Mouse (Mus musculus) mature B cell (primary cell): ENCODE measurements around the gene Ndufv2.

Experiments used
- in situ Hi-C: fragments of 300-500 bp; cut with MboI; formaldehyde crosslinking; loops from 2 replicates; pipeline ENCODE4 v1.14.3; 2019

Gene Ndufv2

DNA sequence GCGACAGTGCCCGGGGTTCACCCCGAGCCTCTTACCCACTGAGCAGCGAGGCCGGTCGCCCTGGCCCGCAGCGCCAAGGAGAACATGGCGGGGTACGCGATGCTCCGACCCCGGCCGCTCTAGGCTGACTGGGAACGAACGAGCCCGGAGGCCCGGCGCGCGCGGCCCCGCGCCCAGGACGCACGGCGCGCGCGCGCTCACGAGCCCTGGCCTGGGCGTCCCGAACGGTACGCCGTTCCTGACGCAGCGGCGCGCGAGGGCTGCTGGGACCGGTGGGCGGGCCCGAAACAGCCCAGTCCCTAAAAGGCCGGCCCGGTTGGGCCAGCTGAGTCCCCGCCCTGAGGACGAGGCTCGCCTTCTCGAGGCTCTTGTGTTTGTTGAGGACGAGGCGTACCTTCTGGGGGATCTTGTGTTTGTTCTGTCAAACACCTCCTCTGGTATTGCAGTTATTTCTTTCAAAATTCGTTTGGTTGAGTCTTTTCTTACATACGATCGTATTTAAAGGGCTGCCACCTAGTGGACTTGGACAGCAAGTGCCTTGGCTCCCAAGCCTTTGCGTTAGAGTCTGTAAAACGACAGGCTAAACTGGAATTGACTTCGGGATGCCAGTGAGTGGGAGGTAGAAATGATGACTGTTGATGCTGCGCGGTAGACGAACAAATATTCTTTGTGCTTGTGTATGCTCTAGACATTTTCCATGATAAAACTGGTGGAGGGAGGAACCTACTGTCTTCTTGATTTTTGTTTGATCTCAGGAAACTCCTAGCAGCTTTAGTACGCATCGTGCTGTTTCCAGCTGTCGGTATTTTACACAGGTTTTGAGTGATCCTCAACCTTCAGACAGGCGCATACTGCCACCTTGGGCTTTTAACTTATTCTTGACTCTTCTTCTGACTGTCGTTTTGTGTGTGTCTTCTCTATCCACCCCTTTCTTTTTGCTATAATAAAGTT, at the start of gene Ndufv2:
TSS of gene Ndufv2 (minus strand) at position 180 of the 951 bp plus-strand sequence.
- in situ Hi-C loops = loop anchor here (10.0 to 25.0 kb wide), 2 partner anchors 147 to 489 kb away; partner anchors contain the start of genes Twsg1 and Vapa

DNA sequence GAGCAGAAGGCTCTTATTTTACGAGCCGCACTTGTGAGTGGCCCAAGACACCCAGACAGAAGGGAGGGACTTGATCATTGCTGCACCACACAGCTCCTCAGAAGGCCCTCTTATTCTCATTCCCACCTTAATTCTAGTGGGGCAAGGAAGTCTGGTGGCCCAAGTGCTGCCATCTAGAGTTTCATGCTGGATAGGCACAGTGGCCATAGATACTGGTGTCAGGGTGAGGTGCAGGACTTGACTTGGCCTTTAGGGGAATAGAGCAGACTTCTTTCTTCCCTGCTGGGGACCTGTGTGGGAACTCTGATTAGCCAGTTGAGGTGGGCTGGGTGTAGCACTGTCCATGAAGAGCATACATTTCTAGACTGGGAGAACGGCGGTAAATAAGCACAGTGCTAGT, 29.9 kb upstream of the Ndufv2 start:
- in situ Hi-C loops = no loop called here

DNA sequence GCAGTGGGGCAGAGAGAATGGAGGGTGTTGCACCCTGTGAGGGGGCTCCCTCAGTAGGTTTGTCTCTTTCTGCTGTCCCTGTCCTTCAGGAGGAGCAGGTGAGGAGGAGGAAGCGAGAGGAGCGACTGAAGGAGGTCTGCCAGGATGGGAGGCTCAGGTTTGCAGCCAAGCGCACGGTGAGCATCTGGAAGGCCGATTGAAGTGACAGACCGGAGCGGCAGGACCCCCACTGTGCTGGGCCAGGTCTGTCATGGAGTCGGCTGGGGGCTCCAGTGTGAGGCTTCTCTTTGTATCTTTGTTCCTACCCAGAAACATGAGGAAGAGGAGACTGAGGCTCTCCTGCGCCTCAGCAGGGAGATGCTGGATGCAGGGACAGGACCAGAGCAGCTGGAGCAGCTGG, 29.0 kb upstream of the Ndufv2 start:
- in situ Hi-C loops = no loop called here

DNA sequence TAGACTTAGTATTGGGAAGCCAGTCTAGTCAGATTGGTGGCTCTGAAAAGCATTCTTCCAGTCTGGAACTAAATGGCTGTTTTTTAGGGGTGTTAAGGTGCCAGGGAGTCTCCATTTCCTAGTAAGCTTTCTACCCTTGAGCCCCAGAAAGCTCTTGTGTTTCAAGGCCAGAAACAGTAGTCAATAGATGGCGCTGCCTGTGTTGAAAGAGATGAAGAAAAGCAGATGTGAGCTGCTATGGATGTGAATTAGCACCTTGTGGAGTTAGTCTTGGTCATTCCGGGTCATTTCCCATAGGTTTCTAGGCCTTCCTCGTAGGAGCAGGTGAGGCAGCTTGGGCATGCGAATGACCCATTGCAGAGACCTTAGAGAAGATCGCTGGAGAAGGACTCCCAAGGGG, 23.9 kb upstream of the Ndufv2 start:
- in situ Hi-C loops = no loop called here

DNA sequence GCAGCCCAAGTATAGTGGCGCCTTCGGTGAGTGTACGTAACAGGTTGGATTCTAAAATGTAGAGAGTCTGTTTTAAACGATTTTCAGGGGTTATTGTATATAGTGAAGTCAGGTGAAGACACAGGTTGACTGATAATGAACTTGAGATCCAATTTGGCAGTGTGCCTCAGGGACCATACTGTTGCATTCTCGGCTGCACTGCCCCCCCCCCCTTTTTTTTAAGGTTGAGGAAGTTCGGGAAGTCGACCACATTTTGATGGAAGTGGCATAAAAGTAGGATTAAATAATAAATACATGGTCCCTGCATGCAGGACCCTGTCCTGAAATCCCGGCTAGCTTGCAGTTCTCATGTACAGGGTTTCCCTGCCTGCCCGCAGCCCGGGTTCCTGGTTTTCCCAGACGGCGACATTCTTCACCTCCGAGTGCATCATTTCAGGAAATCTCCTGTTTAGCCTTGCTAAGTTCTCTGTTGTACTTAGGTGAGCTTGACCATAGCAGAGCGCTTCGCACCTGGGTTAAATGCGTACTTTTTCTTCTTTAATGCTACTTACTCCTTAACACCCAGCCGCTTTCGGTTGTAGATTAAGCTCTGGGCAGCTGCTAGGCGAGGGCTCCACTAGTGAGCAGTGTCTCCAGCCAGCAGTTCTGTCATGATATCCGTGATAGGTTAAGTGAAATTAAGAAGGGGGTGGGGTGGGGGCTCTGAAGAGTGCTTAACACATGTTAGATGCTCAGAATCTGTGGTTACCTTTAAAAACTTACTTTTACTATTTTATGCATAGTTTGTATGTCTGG, 22.7 kb upstream of the Ndufv2 start:
- in situ Hi-C loops = loop anchor here (25.0 kb wide), 1 partner anchor 512 kb away; the partner anchor contains the start of gene Vapa

DNA sequence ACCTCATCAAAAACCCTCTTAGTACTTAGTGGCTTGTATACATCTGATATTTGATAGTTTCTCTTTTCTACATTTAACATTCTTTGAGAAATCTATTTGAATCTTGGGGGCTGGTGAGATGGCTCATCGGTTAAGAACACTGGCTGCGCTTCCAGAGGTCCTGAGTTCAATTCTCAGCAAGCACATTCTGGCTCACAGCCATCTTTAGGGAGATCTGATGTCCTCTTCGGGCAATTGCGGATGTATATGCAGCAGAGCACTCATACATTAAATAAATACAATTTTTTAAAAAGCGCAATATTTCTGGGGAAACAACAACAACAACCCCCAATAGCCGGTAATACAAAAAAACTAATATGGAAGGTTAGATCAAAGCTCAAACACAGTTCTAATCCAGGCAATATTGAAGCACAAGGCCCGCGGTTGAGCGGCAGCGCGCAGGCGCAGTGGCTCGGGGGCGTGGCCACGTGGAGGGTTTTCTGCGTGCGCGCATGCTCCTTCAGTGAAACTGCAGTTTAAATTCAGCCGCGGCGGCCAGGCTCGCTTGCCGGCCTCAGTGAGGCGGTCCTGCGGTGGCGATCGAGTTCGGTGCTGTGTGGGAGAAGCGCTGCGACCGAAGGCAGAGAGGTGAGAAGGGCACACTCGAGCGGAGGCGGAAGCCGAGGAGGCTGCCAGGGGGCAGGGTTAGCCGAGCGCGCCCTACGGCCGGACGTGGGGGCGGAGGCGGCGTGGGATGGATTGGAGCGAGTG, 21.9 kb upstream of the Ndufv2 start, which contains the start of gene Ddx11:
TSS of gene Ddx11 (plus strand) at position 455 of the 750 bp plus-strand sequence.
- in situ Hi-C loops = loop anchor here (25.0 kb wide), 1 partner anchor 511 kb away; the partner anchor contains the start of gene Vapa

DNA sequence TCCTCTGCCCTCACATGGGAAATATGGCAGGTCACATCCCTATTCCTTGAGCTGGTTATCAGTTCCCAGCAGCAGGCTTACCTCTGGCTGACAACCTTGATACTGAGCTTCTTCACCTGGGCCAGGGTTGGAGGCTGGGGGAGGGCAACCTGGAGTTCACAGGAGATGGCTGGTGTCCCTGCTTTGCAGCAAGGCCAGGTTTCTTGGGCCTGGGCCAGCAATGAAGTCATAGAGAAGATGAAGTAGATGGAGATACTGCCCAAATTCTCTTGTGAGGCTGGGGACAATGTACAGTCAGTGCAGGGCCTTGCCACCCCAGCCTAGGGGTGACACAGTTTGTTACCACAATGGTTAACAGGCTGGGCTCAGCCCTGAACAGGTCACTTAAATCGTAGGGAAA, 19.3 kb upstream of the Ndufv2 start:
- in situ Hi-C loops = loop anchor here (25.0 kb wide), 1 partner anchor 508 kb away; the partner anchor contains the start of gene Vapa

DNA sequence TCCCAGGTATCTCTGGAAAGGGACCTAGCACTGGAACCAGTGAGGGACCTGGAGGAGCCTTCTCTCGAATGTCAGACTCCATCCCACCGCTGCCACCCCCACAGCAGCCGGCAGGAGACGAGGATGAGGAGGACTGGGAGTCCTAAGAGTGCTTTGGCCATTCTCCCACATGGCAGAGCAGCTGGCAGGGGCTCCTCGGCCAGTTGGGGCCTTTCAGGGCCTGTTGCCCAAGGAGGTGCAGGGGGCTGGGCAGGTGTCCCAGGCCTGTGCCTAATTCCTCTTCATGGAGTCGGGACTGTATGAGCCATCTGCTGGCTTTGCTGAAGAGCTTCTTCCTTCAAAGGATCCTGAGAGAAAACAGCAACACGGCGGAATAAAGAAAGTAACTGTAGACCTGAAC, 17.6 kb upstream of the Ndufv2 start:
- in situ Hi-C loops = loop anchor here (25.0 kb wide), 1 partner anchor 507 kb away; the partner anchor contains the start of gene Vapa

DNA sequence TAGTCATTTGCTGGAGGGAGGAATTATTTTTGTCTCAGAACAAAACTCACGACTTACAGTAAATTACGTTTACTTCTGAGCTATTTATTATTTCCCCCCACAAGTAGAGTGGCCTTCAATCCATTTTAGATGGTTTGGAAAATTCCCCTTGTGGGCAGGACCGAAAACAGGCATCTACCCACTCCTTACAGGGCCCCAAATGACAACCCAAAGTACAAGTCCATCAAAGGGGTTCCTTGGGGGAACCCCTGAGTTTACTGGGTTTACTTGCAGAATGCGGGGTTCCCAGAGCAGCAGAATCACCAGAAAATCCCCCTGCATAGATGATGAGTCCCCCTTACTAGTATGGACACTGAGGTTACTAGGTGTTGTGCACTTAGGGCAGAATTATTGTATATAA, 10.8 kb upstream of the Ndufv2 start:
- in situ Hi-C loops = loop anchor here (25.0 kb wide), 1 partner anchor 500 kb away; the partner anchor contains the start of gene Vapa

DNA sequence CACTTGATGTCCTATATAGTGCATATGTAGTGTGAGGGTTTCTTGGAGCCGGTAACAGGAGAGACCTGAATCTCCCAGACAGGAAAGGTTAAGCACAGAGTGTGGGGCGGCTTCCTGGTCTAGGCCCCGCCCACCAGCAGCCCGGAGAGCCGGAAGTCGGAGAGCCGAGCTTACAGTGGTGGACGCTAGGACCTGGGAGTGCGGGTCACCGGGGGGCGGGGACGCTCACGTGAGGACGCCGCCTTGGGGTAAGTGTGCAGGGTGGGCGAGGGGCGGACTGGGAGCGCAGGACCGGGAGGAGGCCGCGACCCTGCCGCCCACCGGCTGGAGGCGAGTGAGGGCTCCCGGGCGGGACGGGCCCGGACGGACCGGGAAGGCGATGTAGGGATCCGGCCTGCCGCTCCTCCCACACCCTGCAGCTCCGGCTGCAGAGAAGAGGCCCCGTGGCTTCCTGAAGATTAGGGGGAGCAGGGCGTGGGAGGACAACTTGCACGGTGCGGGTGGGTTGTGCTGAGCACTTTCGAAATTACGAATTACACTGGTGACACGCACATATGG, 10.1 kb upstream of the Ndufv2 start, which contains the start of gene Washc1:
TSS of gene Washc1 (plus strand) at position 144 of the 558 bp plus-strand sequence.
- in situ Hi-C loops = loop anchor here (25.0 kb wide), 1 partner anchor 499 kb away; the partner anchor contains the start of gene Vapa

DNA sequence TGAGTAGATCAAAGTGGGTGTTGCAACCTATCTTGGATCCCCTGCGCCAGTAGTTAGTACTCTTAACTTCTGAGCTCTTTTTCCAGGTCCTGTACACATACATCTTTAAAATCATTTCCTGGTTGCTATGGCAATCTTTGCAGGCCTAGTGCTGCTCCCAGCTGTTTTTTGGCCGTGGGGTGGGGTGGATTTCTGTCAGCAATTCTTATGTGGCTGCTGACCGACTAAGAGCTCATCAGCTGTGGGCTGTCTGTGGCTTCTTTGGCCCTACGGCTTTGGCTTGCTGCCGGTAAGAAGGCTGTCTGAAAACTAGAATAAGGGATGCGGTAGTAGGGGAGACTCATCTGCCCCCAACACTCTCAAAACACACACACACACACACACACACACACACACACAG, 9.4 kb upstream of the Ndufv2 start:
- in situ Hi-C loops = loop anchor here (25.0 kb wide), 1 partner anchor 498 kb away; the partner anchor contains the start of gene Vapa

DNA sequence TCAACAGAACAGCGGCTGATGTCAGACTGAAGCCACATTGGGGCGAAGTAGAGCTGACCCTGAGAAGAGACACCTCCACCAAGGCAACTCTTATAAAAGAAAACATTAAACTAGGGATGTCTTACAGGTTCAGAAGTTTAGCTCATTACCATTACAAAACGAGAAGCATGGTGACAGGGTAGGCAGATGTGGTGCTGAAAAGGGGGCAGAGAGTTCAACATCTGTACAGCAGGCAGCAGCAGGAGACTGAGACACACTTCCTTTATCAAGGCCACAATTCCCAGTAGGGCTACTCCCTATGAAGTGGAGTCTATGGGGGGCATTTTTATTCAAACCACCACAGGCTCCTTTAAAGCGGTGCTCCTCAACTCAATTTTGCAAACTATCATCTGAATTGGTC, 6.8 kb upstream of the Ndufv2 start:
- in situ Hi-C loops = loop anchor here (10.0 to 25.0 kb wide), 2 partner anchors 153 to 496 kb away; partner anchors contain the start of genes Twsg1 and Vapa

DNA sequence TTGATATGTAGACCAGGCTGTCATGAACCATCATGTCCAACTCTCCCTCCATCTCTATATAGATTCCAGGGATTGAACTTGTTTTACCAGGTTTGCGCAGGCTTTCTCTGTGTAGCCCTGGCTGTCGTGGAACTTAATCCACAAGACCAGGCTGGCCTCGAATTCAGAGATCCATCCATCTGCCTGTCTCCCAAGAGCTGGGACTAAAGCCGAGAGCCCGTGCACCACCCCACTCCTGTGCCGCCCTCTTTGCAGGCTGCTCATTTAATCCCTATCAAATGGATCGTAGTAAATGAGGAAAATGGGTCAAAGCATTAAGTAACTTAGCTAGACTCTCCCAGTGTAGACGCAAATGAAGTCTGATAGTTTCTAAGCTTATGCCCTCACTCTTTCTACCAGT, 6.1 kb upstream of the Ndufv2 start:
- in situ Hi-C loops = loop anchor here (10.0 to 25.0 kb wide), 2 partner anchors 153 to 495 kb away; partner anchors contain the start of genes Twsg1 and Vapa

DNA sequence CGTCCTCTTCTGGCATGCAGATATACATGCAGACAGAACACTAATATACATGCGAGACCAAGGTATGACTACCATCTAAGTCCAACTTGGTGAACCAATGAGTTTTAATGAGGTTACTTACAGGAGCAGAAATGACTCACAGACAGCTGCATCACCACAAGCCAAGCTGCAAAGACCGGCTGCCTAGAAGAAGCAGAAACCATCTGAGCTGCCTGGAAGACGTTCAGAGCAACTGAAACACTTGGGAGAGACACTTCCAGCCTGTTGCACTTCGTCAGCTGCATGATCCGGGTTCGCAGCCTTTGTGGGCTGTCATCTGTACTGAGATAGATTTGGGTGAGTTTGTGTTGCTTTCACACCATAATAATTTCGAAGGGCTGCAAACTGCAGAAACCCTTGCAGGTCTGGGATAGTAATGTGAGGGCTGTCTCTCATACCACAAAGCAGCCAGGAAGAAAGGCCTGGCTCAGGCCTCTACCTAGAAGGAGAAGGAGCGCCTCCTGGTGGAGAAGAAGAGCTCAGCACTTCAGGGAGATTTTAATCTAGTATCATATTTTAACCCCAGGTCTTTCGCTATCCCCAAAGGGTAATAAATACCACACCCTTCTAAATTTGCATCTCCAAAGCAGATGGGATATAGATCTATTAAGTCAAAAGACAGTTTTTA, 5.4 kb upstream of the Ndufv2 start:
- in situ Hi-C loops = loop anchor here (10.0 to 25.0 kb wide), 2 partner anchors 152 to 494 kb away; partner anchors contain the start of genes Twsg1 and Vapa

DNA sequence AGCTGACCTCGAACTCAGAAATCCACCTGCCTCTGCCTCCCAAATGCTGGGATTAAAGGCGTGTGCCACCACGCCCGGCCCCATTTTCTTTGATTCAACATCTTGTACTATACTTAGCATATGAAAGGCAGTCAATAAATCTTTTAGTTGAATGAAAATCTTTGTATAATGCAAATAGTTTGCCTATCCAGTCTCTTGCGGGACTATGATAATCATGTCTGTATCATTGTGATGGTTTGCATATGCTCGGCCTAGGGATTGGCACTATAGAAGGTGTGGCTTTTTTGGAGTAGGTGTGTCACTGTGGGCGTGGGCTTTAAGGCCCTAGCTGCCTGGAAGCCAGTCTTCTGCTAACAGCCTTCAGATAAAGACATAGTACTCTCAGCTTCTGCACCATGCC, 2.7 kb upstream of the Ndufv2 start:
- in situ Hi-C loops = loop anchor here (10.0 to 25.0 kb wide), 2 partner anchors 149 to 492 kb away; partner anchors contain the start of genes Twsg1 and Vapa

DNA sequence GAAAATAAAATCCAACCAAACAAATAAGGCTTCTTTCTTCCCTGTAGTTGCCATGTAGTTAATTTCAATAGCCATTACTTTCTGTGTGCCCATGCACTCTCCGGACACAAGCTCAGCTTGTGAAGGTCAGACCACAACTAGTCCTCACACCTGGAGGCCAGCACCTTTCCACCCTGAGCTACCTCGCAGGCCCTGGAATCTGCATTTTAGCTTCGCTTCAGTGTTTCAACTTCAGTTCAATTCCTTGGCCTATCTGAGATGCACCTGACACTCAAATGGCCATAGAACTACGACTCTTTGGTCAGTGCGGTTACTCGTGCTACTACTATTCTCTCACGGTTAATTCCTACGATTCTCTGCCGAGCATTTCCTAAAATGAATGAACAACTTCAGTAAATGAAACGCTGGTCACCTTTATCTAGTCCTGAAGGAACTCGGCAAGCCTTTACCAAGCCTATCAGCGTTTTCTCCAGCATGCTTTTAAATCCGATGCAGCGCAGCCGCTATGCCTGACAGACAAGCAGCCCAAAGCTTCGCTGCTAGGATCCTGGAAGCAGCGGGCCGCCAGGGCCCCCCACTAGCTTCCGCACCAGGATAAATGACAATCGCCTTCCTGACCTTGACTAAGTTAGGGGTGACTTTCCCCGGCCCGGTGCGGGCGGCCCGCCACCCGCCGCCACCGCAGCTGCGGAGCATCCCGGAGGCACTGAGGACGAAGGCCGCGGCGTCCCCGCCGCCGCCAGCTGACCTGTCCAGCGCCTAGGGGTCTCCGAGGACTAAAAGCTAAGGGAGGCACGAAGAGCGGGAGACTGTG, 586 bp downstream of the Ndufv2 start:
- in situ Hi-C loops = loop anchor here (10.0 to 25.0 kb wide), 2 partner anchors 146 to 488 kb away; partner anchors contain the start of genes Twsg1 and Vapa

DNA sequence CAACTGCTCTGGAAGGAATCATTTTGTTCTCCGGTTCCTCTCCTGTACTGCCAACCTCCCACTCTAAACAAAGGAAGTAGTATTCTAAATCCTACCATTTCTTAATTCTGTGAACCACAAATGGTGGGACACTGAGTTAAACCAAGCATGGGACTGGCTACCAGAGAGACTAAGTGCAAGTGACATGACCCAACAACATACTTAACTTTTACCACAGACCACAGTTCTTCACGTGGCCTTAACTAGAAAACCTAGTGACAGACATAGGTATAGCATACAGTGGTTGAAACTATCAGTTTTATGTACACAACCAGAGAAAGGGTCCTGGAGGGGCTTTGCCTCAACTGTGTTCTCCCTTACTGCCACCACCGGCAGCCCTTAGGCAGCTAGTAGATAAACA, 8.7 kb downstream of the Ndufv2 start:
- in situ Hi-C loops = no loop called here

DNA sequence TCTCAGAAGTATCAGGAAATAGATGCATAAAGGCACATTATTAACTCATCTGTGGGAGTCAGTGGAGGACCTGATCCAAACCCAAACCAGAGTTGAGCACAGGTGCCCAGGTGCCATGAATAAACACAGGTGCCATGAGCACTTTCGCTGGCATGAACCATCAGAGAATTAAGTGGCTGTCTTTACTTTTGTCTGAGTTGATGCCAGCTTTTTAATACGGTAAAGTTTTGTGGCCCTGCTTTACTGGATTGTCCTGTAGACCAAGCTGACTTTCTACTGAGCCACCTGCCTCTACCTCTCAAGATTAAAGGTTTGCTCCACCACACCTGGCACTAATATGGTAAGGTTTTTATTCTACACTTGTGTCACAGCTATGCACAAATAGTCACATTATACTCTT, 9.3 kb downstream of the Ndufv2 start:
- in situ Hi-C loops = no loop called here

DNA sequence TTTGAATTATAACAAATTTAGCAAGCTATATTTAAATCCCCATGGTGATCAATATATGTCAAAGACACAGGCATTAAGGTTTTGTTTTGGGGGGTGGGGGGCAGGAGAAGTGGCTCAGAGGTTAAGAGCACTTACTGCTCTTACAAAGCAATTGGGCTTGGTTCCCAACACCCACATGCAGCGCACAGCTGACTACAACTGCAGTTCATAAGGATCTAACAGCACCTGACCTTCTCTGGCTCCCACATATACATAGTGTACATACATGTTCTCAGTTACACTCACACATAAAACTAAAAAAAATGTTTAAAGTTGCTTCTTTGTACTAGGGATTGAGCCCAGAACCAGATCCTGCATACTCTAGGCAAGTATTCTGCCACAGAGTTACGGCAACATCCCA, 10.0 kb downstream of the Ndufv2 start:
- in situ Hi-C loops = no loop called here
